Mouse (Mus musculus) lung, postnatal 0 days (tissue): ENCODE results near the gene Dexi.

Experiments
- CTCF ChIP-seq: IDR thresholded peaks from 2 replicates; pipeline ENCODE4 v1.5.1; 2016; ENCODE audit warnings: antibody characterized with exemption, mild to moderate bottlenecking
- EP300 ChIP-seq: IDR thresholded peaks from 2 replicates; pipeline ENCODE4 v1.6.1; 2016; ENCODE audit warnings: antibody characterized with exemption, mild to moderate bottlenecking, control low read depth

GRCm38 (mm10) chr16:10570708-10571107 lies 27.9 kb upstream of the Dexi start:
- TF ChIP-seq CTCF (no peak), EP300 (no peak)
